Mouse (Mus musculus): ENCODE results near the gene Gpr4.

DNA sequence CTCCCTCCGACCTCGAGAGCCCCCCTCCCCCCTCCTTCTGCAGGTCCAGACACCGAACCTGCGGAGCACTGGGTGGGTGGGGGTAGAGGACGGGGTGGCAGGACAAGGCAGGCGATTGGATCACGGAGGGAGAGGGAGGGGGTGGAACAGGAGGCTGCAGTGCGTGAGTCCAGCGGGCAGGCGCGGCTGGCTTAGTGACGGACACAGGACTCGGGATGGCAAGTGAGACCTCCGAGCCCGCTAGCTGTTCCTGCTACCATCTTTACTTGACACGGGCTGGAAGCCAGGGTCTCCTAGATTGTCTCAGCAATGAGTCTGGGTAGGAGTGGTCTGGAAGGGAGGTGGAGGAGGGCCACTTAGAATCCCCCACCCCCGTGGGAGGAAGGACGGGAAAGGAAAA, 34.3 kb upstream of the Gpr4 start:
- no peak for TF ChIP-seq POLR2A (IDR thresholded peaks at IDR 0.05; ENCODE audit: control insufficient read depth, extremely low read depth, insufficient read depth, low read length, poor library complexity)
- TF ChIP-seq CTCF (IDR thresholded peaks at IDR 0.05; ENCODE audit: borderline replicate concordance, control insufficient read depth, extremely low read depth, insufficient read depth, low read length, poor library complexity): no peak

Data from thymus, adult 2 months (tissue).